Mouse (Mus musculus) adrenal gland, postnatal 14 days (tissue): ENCODE data around the gene Csn2. TPM values are rescaled to one million over a fixed set of nuclear protein-coding genes. Genes with fewer than 3 reads are reported as not detected.

Source experiments
- DNase-seq: peaks from one replicate; pipeline ENCODE4 v3.0.0; 2021; ENCODE audit warnings: mixed read lengths
- long read RNA-seq, 2 experiments: library from polyadenylated mRNA; stranded (forward); transcript quantifications; one replicate each; pipeline ENCODE4 v2.0.0; 2021
- total RNA-seq: library from RNA; stranded (reverse); gene quantifications from 2 replicates; pipeline ENCODE4 v1.2.3, GENCODE M21; 2021

Csn2 gene
- 0.79 TPM in 1 of 2 replicates, not detected in the other for total RNA-seq
- long read RNA-seq, experiment 1: 0 reads
- long read RNA-seq, experiment 2: 0 reads

DNA sequence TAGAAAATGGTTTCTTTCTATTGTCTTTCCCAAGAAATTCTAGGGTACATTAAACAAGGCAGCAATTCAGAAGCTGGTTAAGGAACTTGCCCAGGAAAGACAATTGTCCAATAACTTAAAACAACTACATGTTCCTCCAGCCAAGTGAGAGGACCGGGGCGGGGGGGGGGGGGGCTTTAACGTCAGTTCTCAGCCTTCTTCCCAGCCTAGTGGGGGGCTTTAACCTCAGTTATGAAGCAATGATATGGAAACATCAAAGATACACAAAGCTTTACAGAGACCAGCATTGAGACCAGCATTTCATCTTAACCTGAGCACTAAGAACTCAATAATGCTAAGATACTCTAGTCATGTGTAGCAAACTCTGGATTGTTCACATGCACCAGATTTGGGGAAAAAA is at the start of gene Csn2:
Csn2 (minus strand) TSS at position 101 of the 400 bp plus-strand sequence.
- no peak for DNase-seq

DNA sequence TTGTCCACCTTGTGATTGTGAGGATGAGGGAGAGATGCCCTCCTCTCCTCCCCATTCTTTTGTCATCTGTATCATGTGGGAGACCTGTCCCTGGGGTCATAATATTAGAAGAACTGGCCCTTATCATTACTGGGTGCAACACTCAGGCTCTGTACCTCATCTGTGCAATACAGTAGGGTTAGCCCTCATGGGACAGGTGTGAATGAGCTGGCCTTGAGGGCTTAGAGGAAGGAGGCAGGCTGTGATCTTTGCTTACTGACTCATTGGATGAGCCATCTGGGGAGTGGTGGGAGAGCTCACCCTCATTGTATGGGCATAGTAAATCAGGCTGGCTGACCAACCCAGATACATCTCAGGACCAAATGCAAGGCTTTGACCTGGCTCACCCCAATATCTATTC is 35.4 kb upstream of the Csn2 start:
- no peak for DNase-seq

DNA sequence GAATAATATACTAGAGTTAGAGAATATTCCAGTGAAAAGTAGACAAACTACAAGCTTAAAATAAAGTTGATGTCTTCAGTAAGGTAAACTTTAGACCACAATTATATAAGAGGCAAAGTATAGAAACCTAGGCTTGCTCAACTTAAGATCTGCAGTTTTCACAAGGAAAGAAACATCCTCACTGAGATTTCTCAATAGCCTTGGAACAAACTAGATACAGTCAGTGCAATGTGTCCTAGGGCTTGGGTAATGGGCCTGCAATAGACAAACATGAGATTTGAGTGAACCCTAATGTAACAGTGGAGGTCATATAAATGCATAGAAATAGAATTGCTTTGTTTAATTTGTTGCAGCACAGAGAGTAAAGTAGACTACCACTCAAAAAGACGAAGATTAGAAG is 6.5 kb upstream of the Csn2 start:
- DNase-seq: no peak

DNA sequence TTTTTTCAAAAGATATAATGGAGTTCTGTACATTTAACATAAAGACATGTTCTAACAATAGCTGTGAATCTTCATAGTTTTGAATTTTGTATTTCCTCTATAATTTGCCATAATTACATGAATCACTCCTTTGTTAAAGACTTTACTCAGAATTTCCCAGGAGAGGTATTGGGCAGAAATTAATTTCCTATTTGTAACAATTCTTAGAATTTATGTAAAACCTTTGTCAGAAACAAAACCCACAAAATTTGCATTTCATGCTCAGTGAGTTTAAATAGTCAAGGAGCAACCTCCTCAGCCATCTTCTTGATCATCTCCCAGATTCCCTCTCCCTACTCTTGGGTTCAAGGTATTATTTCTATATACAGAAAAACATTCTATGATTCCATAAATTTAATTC is 33.5 kb downstream of the Csn2 start, which contains the start of gene Csn1s1:
Csn1s1 (plus strand) TSS at position 301 of the 400 bp plus-strand sequence.
- DNase-seq: no peak

DNA sequence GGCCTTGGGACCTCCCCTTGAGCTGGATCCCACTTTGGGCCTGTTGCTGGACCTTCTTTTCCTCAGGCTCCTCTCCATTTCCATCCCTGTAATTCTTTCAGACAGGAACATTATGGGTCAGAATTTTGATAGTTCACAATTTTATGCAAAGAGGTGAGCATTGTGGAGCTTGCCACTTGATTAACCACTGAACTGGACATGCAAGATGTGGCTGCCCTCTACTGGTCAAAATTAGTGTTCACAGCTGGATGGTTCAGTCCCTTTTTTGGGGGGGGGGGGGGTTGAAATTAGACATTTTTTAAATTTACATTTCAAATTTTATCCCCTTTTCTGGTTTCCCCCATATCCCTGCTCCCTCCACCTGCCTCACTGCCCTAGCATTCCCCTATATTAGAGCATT is 56.6 kb downstream of the Csn2 start:
- DNase-seq: peak; percentile 58

Other genes with a start within 250 kb of the Csn2 start
- gene Ugt2a2, start 217.4 kb downstream of the Csn2 start, total RNA-seq: not detected in 2 replicates
- gene Gm43638, start 212.8 kb downstream of the Csn2 start, total RNA-seq: not detected in 2 replicates
- not detected in 2 replicates for gene Ugt2a1, start 208.8 kb downstream of the Csn2 start, total RNA-seq
- gene Sult1b1, start 161.4 kb downstream of the Csn2 start, total RNA-seq: 0.56 TPM in 1 of 2 replicates, not detected in the other
- gene Sult1d1, start 130.6 kb downstream of the Csn2 start, total RNA-seq: 0.64 and 15.6 TPM in 2 replicates
- 0.71 and 1.0 TPM in 2 replicates for gene Sult1e1, start 108.0 kb downstream of the Csn2 start, total RNA-seq
- gene Csn1s1, start 33.4 kb downstream of the Csn2 start, total RNA-seq: not detected in 2 replicates
- gene Csn1s2a, start 74.9 kb upstream of the Csn2 start, total RNA-seq: not detected in 2 replicates
- not detected in 2 replicates for gene Csn1s2b, start 108.5 kb upstream of the Csn2 start, total RNA-seq
- not detected in 2 replicates for gene Prr27, start 126.1 kb upstream of the Csn2 start, total RNA-seq
- gene Odam, start 185.4 kb upstream of the Csn2 start, total RNA-seq: not detected in 2 replicates
- gene Csn3, start 225.9 kb upstream of the Csn2 start, total RNA-seq: not detected in 2 replicates